Mouse (Mus musculus): Measurements from ENCODE around the gene Ppan.

DNA sequence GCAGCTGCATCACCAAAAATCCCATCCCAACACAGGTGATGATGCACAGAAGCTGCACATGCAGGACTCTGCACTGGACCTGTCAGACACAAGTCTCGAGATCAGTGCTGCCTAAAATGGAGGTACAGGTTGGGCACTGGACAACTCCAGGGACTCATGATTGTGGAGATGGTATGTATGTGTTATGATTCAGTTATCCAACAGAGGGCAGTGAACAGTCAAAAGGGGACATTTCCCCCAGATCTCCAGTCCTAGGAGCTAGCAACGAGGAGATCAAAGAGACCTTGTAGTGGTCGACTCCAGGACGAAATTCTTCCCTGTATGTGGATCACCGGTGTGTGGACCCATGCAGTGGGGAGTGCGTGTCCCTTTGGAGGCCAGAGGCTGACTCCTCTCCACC is 28.0 kb upstream of the Ppan start:
- no peak for TF ChIP-seq POLR2A (IDR thresholded peaks at IDR 0.05; ENCODE audit: insufficient read length, low read depth)
- TF ChIP-seq MAX (IDR thresholded peaks at IDR 0.05; ENCODE audit: low read depth), result no peak

Data from myocyte (in vitro differentiated cells).